Mouse (Mus musculus) forebrain, embryonic 16.5 days (tissue): Measurements from ENCODE around the gene Ptpn6. TPM values are rescaled to one million over a fixed set of nuclear protein-coding genes. Genes with fewer than 3 reads are reported as not detected.
A peak's percentile ranks its signal among the peaks of the same experiment; 100 is the strongest.

Experiments used
- ATAC-seq: fragments of 200-750 bp; cut with Nextera tagmentation; 2 replicates; pipeline ENCODE4 v1.8.0; 2017; ENCODE audit warnings: mild to moderate bottlenecking, moderate library complexity
- H3K27ac ChIP-seq: fragments of 300-500 bp; sonication (generic); 2 replicates; pipeline ENCODE4 v1.5.1; 2014; ENCODE audit warnings: low read length, control low read depth
- H3K27me3 ChIP-seq: fragments of 300-500 bp; sonication (generic); replicated peaks from 2 replicates; pipeline ENCODE4 v1.6.1; 2014; ENCODE audit warnings: low read length; ENCODE audit not compliant: control insufficient read depth, insufficient read depth
- H3K36me3 ChIP-seq: fragments of 300-500 bp; sonication (generic); 2 replicates; pipeline ENCODE4 v1.6.1; 2014; ENCODE audit not compliant: control insufficient read depth, insufficient read depth
- H3K4me1 ChIP-seq: fragments of 300-500 bp; sonication (generic); replicated peaks from 2 replicates; pipeline ENCODE4 v1.6.1; 2014; ENCODE audit warnings: low read length; ENCODE audit not compliant: control insufficient read depth, insufficient read depth
- H3K4me2 ChIP-seq: fragments of 300-500 bp; sonication (generic); 2 replicates; pipeline ENCODE4 v1.6.1; 2014; ENCODE audit warnings: mild to moderate bottlenecking, low read length, control low read depth
- H3K4me3 ChIP-seq: fragments of 300-500 bp; sonication (generic); replicated peaks from 2 replicates; pipeline ENCODE4 v1.5.1; 2014; ENCODE audit warnings: mild to moderate bottlenecking, low read length, control low read depth
- H3K9ac ChIP-seq: fragments of 300-500 bp; sonication (generic); replicated peaks from 2 replicates; pipeline ENCODE4 v1.6.1; 2014; ENCODE audit warnings: low read depth, low read length, control low read depth
- H3K9me3 ChIP-seq: fragments of 300-500 bp; sonication (generic); 2 replicates; pipeline ENCODE4 v1.6.1; 2016; ENCODE audit warnings: low read length; ENCODE audit not compliant: control insufficient read depth
- WGBS: fragments of 180-500 bp; shearing (Covaris S2); extraction: QIAGEN DNeasy Blood & Tissue Kit; methylation state at CpG from one replicate; pipeline ENCODE4 v1.1.7; 2014; 5-methylcytosine and 5-hydroxymethylcytosine counted together
- polyA plus RNA-seq: library from polyadenylated mRNA; unstranded; fragments of >200 nt; fragmentation: Nextera tagmentation; extraction: Ambion mirVana; gene quantifications from 2 replicates; pipeline ENCODE4 v1.2.1, GENCODE M21; 2015

The Ptpn6 gene
- 3.3 and 4.5 TPM in 2 replicates for polyA plus RNA-seq

DNA sequence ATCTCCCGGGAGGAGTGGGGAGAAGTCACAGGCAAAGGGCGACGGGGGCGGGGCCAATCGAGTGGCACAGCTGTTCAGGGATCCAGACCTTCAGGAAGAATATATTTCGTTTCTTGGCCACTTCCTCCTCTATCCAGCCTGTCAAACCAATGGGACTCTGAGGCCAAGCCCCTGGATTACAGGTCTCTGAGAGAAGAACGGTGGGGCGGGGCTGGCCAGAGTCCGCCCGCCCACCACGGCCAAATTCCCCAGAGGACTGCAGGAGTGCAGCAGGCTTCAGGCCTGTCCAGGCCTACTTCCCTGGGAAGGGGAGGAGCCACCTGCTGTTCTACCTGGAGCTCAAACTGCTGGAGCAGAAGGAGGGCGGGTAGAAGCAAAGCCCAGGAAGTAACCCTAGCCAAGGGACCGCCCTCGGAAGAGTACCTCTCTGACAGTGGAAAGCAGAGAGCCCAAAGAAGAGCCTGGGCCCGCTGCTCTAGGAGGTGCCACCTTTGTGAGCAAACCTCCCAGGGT, at the start of gene Ptpn6:
Gene Ptpn6 (minus strand): TSS at position 204 of the 513 bp plus-strand sequence.
- H3K36me3 ChIP-seq, result peaks cover 4% of the 10 kb centered on the region; the same call in 1 of the 2 replicates
- H3K4me1 ChIP-seq, result peaks cover 25% of the 10 kb centered on the region
- H3K9ac ChIP-seq, result 0 out of 2 replicates have a peak within 1 kb of the TSS, but pooled peaks have one; percentile 14
- ATAC-seq, result no peak
- H3K9me3 ChIP-seq, result no peaks in the 10 kb centered on the region
- no peaks in the 10 kb centered on the region for H3K27me3 ChIP-seq
- 31% methylated on average over 15 of the region's 15 CpGs for WGBS
- no peak within 1 kb of the TSS for H3K4me2 ChIP-seq
- no peak within 1 kb of the TSS for H3K4me3 ChIP-seq
- no peak within 1 kb of the TSS for H3K27ac ChIP-seq

DNA sequence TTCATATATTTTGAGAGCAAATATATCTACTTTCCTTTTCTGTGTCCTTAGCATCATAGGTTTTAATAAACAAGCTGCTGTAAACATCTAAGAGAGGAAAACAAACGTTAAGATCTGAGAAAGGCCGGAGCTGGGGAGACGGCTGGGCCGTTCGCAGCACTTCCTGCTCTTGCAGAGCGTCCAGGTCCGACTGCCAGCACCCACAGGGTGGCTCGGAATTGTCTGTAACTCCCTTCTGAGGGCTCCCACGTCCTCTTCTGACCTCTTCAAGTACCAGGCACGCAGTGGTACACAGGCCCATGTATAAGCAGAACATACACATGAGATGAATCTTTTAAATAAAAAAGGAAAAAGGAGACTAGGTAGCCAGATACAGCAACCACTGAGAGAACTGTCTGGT, 49.2 kb upstream of the Ptpn6 start:
- H3K27ac ChIP-seq, result no peak overlapping the region
- no peak overlapping the region for H3K4me2 ChIP-seq
- no peaks in the 10 kb centered on the region for H3K9me3 ChIP-seq
- no peaks in the 10 kb centered on the region for H3K36me3 ChIP-seq
- H3K4me1 ChIP-seq, result 0 out of 2 replicates have a peak, but pooled peaks cover under 1% of the 10 kb centered on the region
- 85% methylated on average over 10 of the region's 10 CpGs for WGBS
- no peak overlapping the region for H3K4me3 ChIP-seq
- ATAC-seq, result no peak
- no peaks in the 10 kb centered on the region for H3K27me3 ChIP-seq
- H3K9ac ChIP-seq, result no peak overlapping the region

DNA sequence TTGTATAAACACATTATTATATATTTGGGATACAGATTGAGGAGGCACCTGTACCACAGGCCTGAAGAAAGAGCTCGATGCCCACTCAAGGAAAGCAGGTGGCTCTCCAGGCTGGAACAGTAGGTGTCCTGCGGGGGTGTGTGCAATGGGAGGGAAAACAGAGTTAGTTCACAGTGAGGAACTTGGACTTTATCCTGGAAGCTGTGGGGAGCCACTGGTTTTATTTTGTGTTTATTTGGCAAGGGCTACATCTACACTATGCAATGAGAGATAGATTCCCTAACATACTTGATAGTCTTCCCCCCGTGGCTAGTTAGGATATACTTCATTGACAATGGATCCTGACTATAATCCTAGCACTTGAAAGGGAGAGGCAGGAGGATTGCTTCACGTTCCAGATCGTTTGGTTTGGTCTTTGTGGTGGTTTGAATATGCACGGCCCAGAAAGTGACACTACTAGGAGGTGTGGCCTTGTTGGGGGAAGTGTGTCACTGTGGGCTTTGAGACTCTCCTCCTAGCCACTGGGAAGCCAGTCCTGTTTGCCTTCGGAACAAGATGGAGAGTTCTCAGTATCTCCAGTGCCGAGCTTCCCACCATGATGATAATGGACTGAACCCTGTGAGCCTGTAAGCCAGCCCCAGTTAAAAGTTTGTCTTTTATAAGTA, 48.4 kb upstream of the Ptpn6 start:
- H3K27ac ChIP-seq, result no peak overlapping the region
- no peaks in the 10 kb centered on the region for H3K36me3 ChIP-seq
- no peaks in the 10 kb centered on the region for H3K27me3 ChIP-seq
- H3K4me1 ChIP-seq, result peaks cover 6% of the 10 kb centered on the region; the same call in 1 of the 2 replicates
- ATAC-seq, result no peak; the same call in 1 of the 2 replicates
- 39% methylated on average over 8 of the region's 8 CpGs for WGBS
- H3K4me2 ChIP-seq, result no peak overlapping the region
- no peak overlapping the region for H3K9ac ChIP-seq
- no peak overlapping the region for H3K4me3 ChIP-seq
- H3K9me3 ChIP-seq, result no peaks in the 10 kb centered on the region

- WGBS, result 34% methylated on average over 6 of the region's 6 CpGs
- Histone ChIP-seq H3K9ac (no peak overlapping the region), H3K4me1 (peaks cover 17% of the 10 kb centered on the region), H3K4me2 (peak overlapping the region; percentile 17; the same call in 1 of the 2 replicates), H3K36me3 (no peaks in the 10 kb centered on the region), H3K27ac (no peak overlapping the region), H3K4me3 (no peak overlapping the region), H3K9me3 (no peaks in the 10 kb centered on the region), H3K27me3 (no peaks in the 10 kb centered on the region)
- ATAC-seq, result no peak
These were observed 43.9 kb upstream of the Ptpn6 start for GRCm38 (mm10) chr6:124782436-124782835.

DNA sequence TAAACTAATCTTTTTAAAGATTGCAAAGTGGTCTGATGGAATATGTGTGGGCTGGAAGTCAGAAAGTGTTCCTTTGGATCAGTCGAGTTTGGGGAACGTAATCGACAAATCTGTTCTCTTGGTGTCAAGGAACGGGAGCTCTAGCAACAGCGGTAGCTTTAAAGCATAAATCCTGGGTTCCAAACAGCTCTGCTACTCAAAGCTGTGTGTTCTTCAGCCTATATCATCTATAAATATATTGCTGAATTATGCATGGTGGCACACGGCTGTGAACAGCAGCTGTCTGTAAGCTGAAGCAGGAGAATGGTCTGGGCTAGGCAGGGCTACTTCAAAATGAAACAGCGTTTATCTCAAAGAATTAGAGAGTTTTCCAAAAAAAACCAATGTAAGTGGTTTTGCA, 42.4 kb upstream of the Ptpn6 start:
- WGBS, result 86% methylated on average over 7 of the region's 7 CpGs
- no peak for ATAC-seq
- Histone ChIP-seq H3K4me1 (peaks cover 17% of the 10 kb centered on the region), H3K27ac (no peak overlapping the region), H3K9me3 (no peaks in the 10 kb centered on the region), H3K36me3 (no peaks in the 10 kb centered on the region), H3K4me3 (no peak overlapping the region), H3K9ac (no peak overlapping the region), H3K27me3 (no peaks in the 10 kb centered on the region), H3K4me2 (no peak overlapping the region)

DNA sequence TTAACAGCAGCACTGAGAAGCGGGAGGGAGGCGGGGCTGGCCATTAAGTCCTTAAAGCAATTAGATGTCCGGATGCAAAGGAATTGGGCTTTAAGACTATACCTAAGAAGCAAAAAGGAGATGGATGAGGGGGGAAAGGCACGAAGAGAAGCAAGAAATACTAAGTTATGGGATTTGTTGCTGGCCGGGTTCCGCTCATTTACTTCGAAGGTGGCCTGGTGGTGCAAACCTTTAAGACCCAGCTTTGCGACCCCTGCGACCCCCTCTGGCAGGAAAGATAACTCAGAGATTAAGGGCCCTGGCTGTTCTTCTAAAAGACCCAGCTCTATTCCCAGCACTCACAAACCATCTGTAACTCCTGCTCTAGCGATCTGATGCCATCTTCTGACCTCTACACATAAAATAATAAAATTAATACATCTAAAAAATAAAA, 41.5 kb upstream of the Ptpn6 start:
- Histone ChIP-seq H3K4me1 (peaks cover 17% of the 10 kb centered on the region), H3K27ac (no peak overlapping the region), H3K27me3 (no peaks in the 10 kb centered on the region), H3K9me3 (no peaks in the 10 kb centered on the region), H3K36me3 (no peaks in the 10 kb centered on the region), H3K4me3 (peak overlapping the region; percentile 40), H3K4me2 (peak overlapping the region; percentile 79), H3K9ac (peak overlapping the region; percentile 2; the same call in 1 of the 2 replicates)
- 1% methylated on average over 10 of the region's 10 CpGs for WGBS
- peak; percentile 35; the same call in 1 of the 2 replicates for ATAC-seq

DNA sequence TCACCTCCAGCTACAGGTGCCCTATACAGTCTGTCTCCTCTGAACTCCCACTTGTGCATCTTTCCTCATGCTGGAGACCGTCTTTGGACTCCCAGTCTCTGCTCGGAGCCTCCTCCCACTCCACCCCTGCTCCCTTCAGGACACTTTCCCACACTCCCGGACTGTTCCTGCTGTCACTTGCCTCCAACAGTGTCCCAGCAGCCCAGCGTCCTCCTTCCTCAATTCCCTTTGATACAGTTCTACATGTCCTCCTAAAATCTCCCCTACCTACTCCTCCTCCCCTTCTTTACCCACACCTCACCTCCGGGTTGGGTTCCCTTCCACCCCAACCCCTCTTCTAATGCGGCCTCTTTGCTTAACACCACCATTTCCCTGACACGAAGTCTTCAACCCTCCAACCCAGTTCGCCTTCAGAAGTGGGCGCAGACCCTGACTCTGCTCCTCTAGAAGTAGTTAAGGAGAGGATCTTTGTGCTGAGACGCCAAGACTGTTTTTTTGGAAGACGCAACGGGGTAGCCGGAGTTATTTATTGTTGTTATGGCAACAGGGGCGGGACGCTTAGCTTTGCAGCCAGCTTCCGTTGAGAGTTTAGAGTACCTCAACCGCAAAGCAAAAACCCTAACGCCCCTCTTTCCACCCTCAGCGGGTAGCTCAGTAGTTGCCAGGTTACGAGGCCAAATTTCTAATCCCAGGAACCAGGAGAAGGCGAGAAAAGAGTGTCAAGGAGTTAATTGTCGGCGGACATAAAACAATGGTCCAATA, 40.9 kb upstream of the Ptpn6 start, which contains the start of gene Lrrc23:
Gene Lrrc23 (minus strand): TSS at position 506 of the 762 bp plus-strand sequence.
- WGBS, result 2% methylated on average over 23 of the region's 23 CpGs
- no peaks in the 10 kb centered on the region for H3K9me3 ChIP-seq
- H3K36me3 ChIP-seq, result no peaks in the 10 kb centered on the region
- H3K4me1 ChIP-seq, result peaks cover 17% of the 10 kb centered on the region
- H3K27me3 ChIP-seq, result no peaks in the 10 kb centered on the region
- peak within 1 kb of the TSS; percentile 79 for H3K4me2 ChIP-seq
- H3K27ac ChIP-seq, result no peak within 1 kb of the TSS
- peak within 1 kb of the TSS; percentile 40 for H3K4me3 ChIP-seq
- peak within 1 kb of the TSS; percentile 2; the same call in 1 of the 2 replicates for H3K9ac ChIP-seq
- peak; percentile 59 for ATAC-seq

DNA sequence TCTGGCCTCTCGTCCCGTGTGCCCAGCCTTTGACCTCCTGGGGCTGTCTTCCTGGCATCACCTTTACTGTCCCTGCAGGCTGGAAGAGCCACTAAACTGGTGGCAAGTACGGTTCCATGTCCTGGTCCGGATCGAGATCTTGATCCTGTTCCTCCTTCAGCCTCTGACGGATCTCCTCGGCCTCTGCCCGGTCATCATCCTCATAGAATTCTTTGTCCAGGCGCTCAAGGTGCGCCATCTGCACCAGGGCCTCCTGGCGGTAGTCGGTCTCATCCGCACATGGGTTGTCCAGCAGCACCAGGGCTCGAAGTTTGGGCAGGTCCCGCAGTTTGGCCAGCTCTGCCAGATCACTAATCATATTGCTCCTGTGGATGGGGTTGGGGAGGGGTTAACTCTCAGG, 32.0 kb upstream of the Ptpn6 start:
- no peak overlapping the region for H3K27ac ChIP-seq
- H3K4me3 ChIP-seq, result no peak overlapping the region
- no peak overlapping the region for H3K9ac ChIP-seq
- no peak for ATAC-seq
- no peaks in the 10 kb centered on the region for H3K36me3 ChIP-seq
- 89% methylated on average over 15 of the region's 15 CpGs for WGBS
- no peaks in the 10 kb centered on the region for H3K9me3 ChIP-seq
- no peak overlapping the region for H3K4me2 ChIP-seq
- peaks cover 14% of the 10 kb centered on the region for H3K4me1 ChIP-seq
- no peaks in the 10 kb centered on the region for H3K27me3 ChIP-seq

DNA sequence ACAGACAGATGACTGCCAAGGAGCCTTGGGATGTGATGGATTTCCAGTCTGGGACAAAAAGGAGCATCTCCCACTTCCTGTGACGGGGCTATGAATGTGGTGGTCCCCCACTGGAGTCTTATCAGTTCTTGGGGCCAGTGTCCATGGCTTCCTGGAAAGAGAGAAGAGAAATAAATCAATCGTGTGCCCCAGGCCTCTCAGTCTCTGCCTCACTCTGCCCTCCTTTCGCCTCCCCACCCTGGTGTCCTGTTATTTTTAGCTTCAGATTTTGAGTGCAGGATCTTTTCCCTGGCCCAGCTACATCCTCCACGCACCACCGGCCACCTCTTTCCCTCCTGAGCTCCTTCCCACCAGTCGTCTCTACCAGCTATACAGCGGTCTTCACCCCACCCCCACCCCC, 31.5 kb upstream of the Ptpn6 start:
- Histone ChIP-seq H3K27me3 (no peaks in the 10 kb centered on the region), H3K4me1 (peaks cover 14% of the 10 kb centered on the region), H3K36me3 (no peaks in the 10 kb centered on the region), H3K9ac (peak overlapping the region; percentile 77), H3K4me3 (peak overlapping the region; percentile 62), H3K27ac (no peak overlapping the region), H3K9me3 (no peaks in the 10 kb centered on the region), H3K4me2 (peak overlapping the region; percentile 86)
- 62% methylated on average over 7 of the region's 7 CpGs for WGBS
- ATAC-seq, result no peak
